Mouse (Mus musculus) hindbrain, embryonic 14.5 days (tissue): ENCODE results near the gene Pbx1. TPM values are rescaled to one million over a fixed set of nuclear protein-coding genes. Genes with fewer than 3 reads are reported as not detected.

Experiments
- ATAC-seq: fragments of 200-750 bp; cut with Nextera tagmentation; 2 replicates; pipeline ENCODE4 v1.8.0; 2017; ENCODE audit warnings: moderate number of reproducible peaks, mild to moderate bottlenecking, moderate TSS enrichment, moderate library complexity; ENCODE audit not compliant: low FRiP score
- DNase-seq: peaks from one replicate; pipeline ENCODE4 v3.0.0-alpha.2; 2015; ENCODE audit warnings: low spot score
- H3K27ac ChIP-seq: fragments of 300-500 bp; sonication (generic); 2 replicates; pipeline ENCODE4 v1.5.1; 2014; ENCODE audit warnings: mild to moderate bottlenecking, moderate library complexity
- H3K27me3 ChIP-seq: fragments of 300-500 bp; sonication (generic); 2 replicates; pipeline ENCODE4 v1.6.1; 2014; ENCODE audit warnings: mild to moderate bottlenecking, low read length, mixed read lengths; ENCODE audit not compliant: control insufficient read depth, insufficient read depth
- H3K36me3 ChIP-seq: fragments of 300-500 bp; sonication (generic); replicated peaks from 2 replicates; pipeline ENCODE4 v1.6.1; 2014; ENCODE audit not compliant: control insufficient read depth, insufficient read depth
- H3K4me1 ChIP-seq: fragments of 300-500 bp; sonication (generic); replicated peaks from 2 replicates; pipeline ENCODE4 v1.6.1; 2014; ENCODE audit warnings: antibody characterized with exemption, low read length, mixed read lengths; ENCODE audit not compliant: control insufficient read depth, insufficient read depth
- H3K4me2 ChIP-seq: fragments of 300-500 bp; sonication (generic); replicated peaks from 2 replicates; pipeline ENCODE4 v1.6.1; 2014; ENCODE audit warnings: mild to moderate bottlenecking, moderate library complexity
- H3K4me3 ChIP-seq: fragments of 300-500 bp; sonication (generic); replicated peaks from 2 replicates; pipeline ENCODE4 v1.5.1; 2014; ENCODE audit warnings: mild to moderate bottlenecking, low read length
- H3K9ac ChIP-seq: fragments of 300-500 bp; sonication (generic); 2 replicates; pipeline ENCODE4 v1.6.1; 2014
- H3K9me3 ChIP-seq: fragments of 300-500 bp; sonication (generic); 2 replicates; pipeline ENCODE4 v1.6.1; 2016; ENCODE audit warnings: low read length; ENCODE audit not compliant: control insufficient read depth
- WGBS: fragments of 180-500 bp; shearing (Covaris S2); extraction: QIAGEN DNeasy Blood & Tissue Kit; methylation state at CpG from one replicate; pipeline ENCODE4 v1.1.7; 2014; 5-methylcytosine and 5-hydroxymethylcytosine counted together
- polyA plus RNA-seq: library from polyadenylated mRNA; unstranded; fragments of >200 nt; fragmentation: Nextera tagmentation; extraction: Ambion mirVana; gene quantifications from 2 replicates; pipeline ENCODE4 v1.2.1, GENCODE M21; 2014

Pbx1 gene
- polyA plus RNA-seq, 1 experiment from 2014 or later: 46.3 TPM

DNA sequence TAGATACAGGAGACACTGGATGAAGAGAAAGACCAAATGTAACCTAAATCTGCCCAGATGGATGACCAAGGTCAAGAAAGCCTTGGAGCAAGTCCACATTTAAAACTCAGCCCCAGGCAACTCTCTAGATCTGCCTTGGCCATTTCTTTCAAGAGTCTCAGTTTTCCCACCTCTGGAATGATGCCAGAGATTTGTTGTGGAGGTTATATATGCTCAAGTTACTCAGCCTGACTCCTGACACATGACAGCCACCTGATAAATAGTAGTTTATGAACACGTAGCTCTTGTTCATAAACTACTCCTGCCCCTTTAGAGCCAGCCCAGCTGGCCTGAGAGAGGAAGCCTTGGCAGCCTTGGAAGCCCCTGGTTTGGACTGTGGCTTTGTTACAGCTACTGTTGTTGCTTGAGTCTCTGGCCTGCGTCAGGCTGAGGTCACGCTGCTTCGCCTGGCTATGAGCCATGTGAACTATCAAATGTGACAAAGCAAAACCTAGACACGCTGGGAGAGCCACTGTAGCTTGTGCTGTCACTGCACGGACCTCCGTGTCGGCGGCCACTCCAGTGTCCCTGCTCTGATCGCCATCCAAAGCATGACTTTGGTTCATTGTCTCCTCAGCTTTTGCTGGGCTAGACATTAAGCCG is 140.9 kb downstream of the Pbx1 start:
- Histone ChIP-seq H3K27ac (peak overlapping the region; percentile 66), H3K9me3 (no peaks in the 10 kb centered on the region), H3K4me3 (no peak overlapping the region), H3K36me3 (no peaks in the 10 kb centered on the region), H3K9ac (no peak overlapping the region; the same call in 1 of the 2 replicates), H3K4me1 (peaks cover 61% of the 10 kb centered on the region), H3K27me3 (no peaks in the 10 kb centered on the region), H3K4me2 (no peak overlapping the region; the same call in 1 of the 2 replicates)
- ATAC-seq: no peak
- peak; percentile 55 for DNase-seq
- 28% methylated on average over 11 of the region's 11 CpGs for WGBS

DNA sequence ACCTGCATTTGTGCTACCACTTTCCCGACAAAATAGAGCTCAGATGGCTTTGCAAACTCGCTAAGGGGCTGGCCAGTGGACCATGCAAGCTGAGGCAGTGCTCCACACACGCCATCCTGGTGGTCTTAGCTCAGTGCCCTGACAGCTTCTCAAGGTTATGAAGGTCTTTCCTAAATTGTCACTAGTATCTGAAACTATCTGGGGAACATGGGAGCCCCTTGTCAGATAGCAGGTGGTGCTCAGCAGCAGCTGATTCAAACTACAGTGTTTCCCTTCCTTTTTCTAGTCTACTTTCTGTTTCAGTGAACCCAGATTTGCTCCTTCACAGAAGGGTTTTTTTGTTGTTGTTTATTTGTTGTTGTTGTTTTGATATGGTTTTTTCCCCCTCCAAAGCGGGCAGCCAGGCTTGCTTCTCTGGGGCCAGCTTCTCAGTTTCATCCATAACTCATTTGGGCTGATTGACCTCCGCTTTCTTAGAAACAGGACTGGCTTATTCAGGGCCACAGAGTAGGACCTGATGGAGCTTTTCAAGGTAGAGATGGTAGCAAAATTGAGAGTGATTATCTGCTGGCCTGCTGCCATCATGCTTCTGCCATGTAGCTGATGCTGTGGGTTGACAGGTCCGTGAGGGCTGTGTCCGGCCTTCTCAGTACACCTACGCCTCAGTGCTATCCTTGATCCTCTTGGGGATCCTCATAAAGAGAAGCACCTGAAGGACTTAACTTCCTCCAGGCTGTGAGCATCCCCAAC is 141.7 kb downstream of the Pbx1 start:
- H3K36me3 ChIP-seq: no peaks in the 10 kb centered on the region
- peaks cover 60% of the 10 kb centered on the region for H3K4me1 ChIP-seq
- no peak for ATAC-seq
- no peak overlapping the region for H3K9ac ChIP-seq
- no peaks in the 10 kb centered on the region for H3K27me3 ChIP-seq
- H3K4me2 ChIP-seq: no peak overlapping the region
- H3K27ac ChIP-seq: no peak overlapping the region; the same call in 1 of the 2 replicates
- H3K9me3 ChIP-seq: no peaks in the 10 kb centered on the region
- H3K4me3 ChIP-seq: no peak overlapping the region
- DNase-seq: no peak
- 65% methylated on average over 8 of the region's 8 CpGs for WGBS

- H3K4me2 ChIP-seq: no peak overlapping the region
- H3K27ac ChIP-seq: peak overlapping the region; percentile 85
- no peak overlapping the region for H3K4me3 ChIP-seq
- no peak overlapping the region for H3K9ac ChIP-seq
- WGBS: 34% methylated on average over 10 of the region's 10 CpGs
- peaks cover 73% of the 10 kb centered on the region for H3K4me1 ChIP-seq
- ATAC-seq: no peak
- H3K9me3 ChIP-seq: no peaks in the 10 kb centered on the region
- DNase-seq: no peak
- H3K36me3 ChIP-seq: no peaks in the 10 kb centered on the region
- no peaks in the 10 kb centered on the region for H3K27me3 ChIP-seq
These were observed 143.1 kb downstream of the Pbx1 start for GRCm38 (mm10) chr1:168288891-168289545.

DNA sequence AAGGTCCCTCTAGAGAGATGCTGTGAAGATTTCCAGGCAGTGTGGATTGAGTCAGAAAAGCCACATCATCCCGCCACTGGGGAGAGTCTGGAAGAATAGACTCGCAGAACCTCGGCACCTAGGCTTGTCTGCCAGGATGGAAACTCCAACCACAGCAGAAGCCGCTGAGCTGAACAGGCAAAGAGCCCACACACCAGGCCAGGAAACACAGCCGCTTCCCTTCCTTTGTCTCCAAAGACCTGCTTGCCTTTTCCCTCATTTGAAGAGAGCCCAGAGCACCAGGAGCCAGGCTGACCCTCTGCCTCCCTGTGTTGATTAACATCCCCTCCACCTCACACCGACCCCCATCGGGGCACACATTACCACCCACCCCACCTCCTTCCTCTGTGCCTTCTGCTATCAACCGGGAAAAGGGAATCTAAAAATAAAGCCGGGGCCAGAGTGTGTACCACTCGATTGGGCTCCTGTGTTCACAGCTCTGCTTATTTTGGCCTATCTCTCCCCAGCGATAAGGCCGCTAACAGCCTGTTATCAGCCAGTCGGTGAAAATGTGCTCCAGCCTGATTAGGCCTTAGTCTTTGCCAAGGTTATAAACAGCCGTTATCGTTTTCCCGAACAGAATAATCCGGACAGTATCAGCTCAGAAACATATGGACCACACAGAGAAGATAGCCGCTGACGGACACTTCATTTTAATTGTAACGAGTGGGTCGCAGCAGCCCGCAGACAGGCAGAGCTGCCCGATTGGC is 144.1 kb downstream of the Pbx1 start:
- ATAC-seq: peak; percentile 64
- WGBS: 16% methylated on average over 23 of the region's 23 CpGs
- no peaks in the 10 kb centered on the region for H3K36me3 ChIP-seq
- H3K4me1 ChIP-seq: peaks cover 77% of the 10 kb centered on the region
- H3K27me3 ChIP-seq: no peaks in the 10 kb centered on the region
- H3K9me3 ChIP-seq: no peaks in the 10 kb centered on the region
- peak; percentile 62 for DNase-seq
- peak overlapping the region; percentile 50 for H3K9ac ChIP-seq
- H3K4me3 ChIP-seq: no peak overlapping the region
- H3K27ac ChIP-seq: peak overlapping the region; percentile 85
- H3K4me2 ChIP-seq: peak overlapping the region; percentile 28

DNA sequence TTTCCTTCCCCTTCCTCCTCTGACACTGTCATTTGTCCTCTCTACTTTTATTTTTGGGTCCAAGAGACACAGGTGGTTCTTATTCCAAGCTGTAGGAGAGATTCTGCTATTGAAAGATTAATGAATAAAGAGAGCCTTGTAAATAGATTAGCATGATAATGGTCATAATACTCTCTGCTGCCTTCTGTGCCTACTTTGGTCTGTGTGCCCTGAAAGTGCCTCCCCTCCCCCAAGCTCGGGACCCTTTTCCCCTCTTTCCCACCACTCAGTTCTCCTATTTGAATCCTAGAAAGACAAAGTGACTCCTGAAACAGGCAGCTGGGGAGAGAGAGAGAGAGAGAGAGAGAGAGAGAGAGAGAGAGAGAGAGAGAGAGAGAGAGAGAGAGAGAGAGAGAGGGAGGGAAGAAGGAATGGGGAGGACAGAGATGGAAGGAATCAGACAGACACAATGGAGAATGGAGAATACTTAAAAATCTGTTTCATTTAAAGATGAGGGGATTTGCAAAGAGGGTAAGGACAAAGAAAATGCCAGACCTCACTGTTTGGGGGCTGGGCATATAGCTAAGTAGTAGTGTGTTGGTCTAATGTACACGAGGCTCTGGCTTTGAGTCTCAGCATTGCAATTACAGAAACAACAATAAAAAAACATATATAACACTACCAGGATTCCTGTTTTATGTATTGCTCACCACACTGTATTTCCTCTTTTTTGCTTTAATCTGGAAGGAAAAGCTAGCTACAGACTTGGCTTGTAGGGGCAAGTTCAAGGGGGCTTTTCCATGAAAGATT is 145.0 kb downstream of the Pbx1 start:
- H3K27ac ChIP-seq: peak overlapping the region; percentile 85
- no peak for ATAC-seq
- H3K4me2 ChIP-seq: peak overlapping the region; percentile 28
- 11% methylated on average over 2 of the region's 2 CpGs for WGBS
- H3K9ac ChIP-seq: peak overlapping the region; percentile 50
- no peaks in the 10 kb centered on the region for H3K9me3 ChIP-seq
- peaks cover 72% of the 10 kb centered on the region for H3K4me1 ChIP-seq
- H3K36me3 ChIP-seq: no peaks in the 10 kb centered on the region
- no peak for DNase-seq
- H3K4me3 ChIP-seq: no peak overlapping the region
- H3K27me3 ChIP-seq: no peaks in the 10 kb centered on the region

- no peaks in the 10 kb centered on the region for H3K27me3 ChIP-seq
- H3K9ac ChIP-seq: no peak overlapping the region
- no peaks in the 10 kb centered on the region for H3K9me3 ChIP-seq
- ATAC-seq: no peak
- H3K36me3 ChIP-seq: no peaks in the 10 kb centered on the region
- WGBS: 29% methylated on average over 9 of the region's 9 CpGs
- no peak for DNase-seq
- H3K4me1 ChIP-seq: peaks cover 48% of the 10 kb centered on the region
- H3K27ac ChIP-seq: peak overlapping the region; percentile 40
- H3K4me3 ChIP-seq: no peak overlapping the region
- no peak overlapping the region for H3K4me2 ChIP-seq
These were observed 147.4 kb downstream of the Pbx1 start for GRCm38 (mm10) chr1:168284566-168285141.

- Histone ChIP-seq H3K4me2 (no peak overlapping the region), H3K27me3 (no peaks in the 10 kb centered on the region), H3K27ac (peak overlapping the region; percentile 40), H3K9me3 (no peaks in the 10 kb centered on the region), H3K4me3 (no peak overlapping the region), H3K36me3 (no peaks in the 10 kb centered on the region), H3K9ac (peak overlapping the region; percentile 28; the same call in 1 of the 2 replicates), H3K4me1 (peaks cover 42% of the 10 kb centered on the region)
- DNase-seq (no peak), ATAC-seq (no peak)
- 43% methylated on average over 15 of the region's 15 CpGs for WGBS
These were observed 148.1 kb downstream of the Pbx1 start for GRCm38 (mm10) chr1:168283841-168284565.

- Histone ChIP-seq H3K4me1 (peaks cover 36% of the 10 kb centered on the region), H3K9me3 (no peaks in the 10 kb centered on the region), H3K27me3 (no peaks in the 10 kb centered on the region), H3K9ac (no peak overlapping the region), H3K36me3 (no peaks in the 10 kb centered on the region), H3K27ac (no peak overlapping the region), H3K4me3 (no peak overlapping the region), H3K4me2 (no peak overlapping the region)
- DNase-seq: no peak
- 81% methylated on average over 2 of the region's 2 CpGs for WGBS
- ATAC-seq: no peak
These were observed 148.6 kb downstream of the Pbx1 start for GRCm38 (mm10) chr1:168283421-168283820.
